Mouse (Mus musculus): ENCODE results near the gene Mrpl55.

DNA sequence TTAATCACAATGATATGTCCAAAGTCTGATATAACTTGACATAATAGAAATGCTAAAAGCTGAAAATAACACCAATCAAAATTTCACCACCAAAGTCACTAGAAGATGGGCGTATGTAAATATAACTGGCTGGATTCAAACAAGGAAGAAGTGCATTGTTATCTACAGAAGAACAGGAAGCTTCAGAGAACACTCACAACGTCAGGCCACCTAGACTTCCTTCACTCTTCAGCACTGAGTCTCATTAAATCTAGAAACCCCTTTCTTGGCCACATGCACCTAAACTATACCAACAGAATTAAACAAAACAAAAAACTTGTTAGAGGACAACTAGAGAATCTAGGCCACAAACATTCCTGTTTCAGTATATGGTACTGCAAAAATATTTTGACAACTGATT, 22.2 kb downstream of the Mrpl55 start:
- TF ChIP-seq CTCF (IDR thresholded peaks at IDR 0.05 in 2 of 3, conservative IDR thresholded peaks at IDR 0.05 in 1 of 3; ENCODE audit: control insufficient read depth in 1 of 3, insufficient read depth in 1 of 3, low read depth in 2 of 3, low read length in 3 of 3, poor library complexity in 1 of 3, severe bottlenecking in 1 of 3) (no peak), MAFK (IDR thresholded peaks at IDR 0.05; ENCODE audit: borderline replicate concordance, low read depth, low read length) (no peak), E2F4 (IDR thresholded peaks at IDR 0.05; ENCODE audit: borderline replicate concordance, low read depth, low read length) (no peak), SMC3 (IDR thresholded peaks at IDR 0.05; ENCODE audit: low read depth, low read length) (no peak), EP300 (IDR thresholded peaks at IDR 0.05; ENCODE audit: low read depth in 1 of 2, low read length in 2 of 2) (peak; percentile 41 to 45; a peak in 2 of 4 replicates), MYC (IDR thresholded peaks at IDR 0.05; ENCODE audit: low read depth, low read length) (peak; percentile 71; the same call in 1 of the 2 replicates), CHD2 (IDR thresholded peaks at IDR 0.05; ENCODE audit: low read length) (no peak)
